Mouse (Mus musculus): ENCODE data around the gene Gss.
A peak's percentile ranks its signal among the peaks of the same experiment; 100 is the strongest.

DNA sequence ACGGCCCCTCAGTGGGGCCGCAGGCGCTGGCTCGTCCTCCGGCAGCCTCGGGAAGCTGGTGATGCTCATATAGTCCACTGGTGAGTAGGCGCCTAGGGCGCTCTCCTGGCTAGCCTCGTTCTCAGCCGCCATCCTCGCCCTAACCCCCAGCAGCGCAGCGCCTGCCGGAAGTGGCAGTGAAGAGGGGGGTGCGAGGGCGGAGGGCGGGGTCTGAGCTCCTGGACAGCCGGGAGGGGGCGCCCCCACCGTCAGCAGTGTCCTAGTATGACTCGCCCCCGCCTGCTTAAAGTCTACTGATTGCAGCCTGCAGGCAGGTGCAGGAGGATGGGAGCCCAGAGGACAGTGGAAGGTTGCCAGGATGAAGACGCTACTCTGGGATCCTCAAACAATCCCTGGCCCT lies 77.9 kb downstream of the Gss start:
- TF ChIP-seq CTCF (conservative IDR thresholded peaks at IDR 0.05; ENCODE audit: low read length) (0 out of 2 replicates have a peak, but pooled peaks have one; percentile 6), NANOG (IDR thresholded peaks at IDR 0.05; ENCODE audit: borderline replicate concordance, low read length) (no peak)

Measured in E14TG2a.4 (cell line).